Mouse (Mus musculus): Measurements from ENCODE around the gene Wasf3.

- TF ChIP-seq CTCF (IDR thresholded peaks at IDR 0.05; ENCODE audit: low read depth, low read length) = no peak
- no peak for TF ChIP-seq POLR2A (IDR thresholded peaks at IDR 0.05; ENCODE audit: insufficient read depth, low read length)
- no peak for TF ChIP-seq EP300 (IDR thresholded peaks at IDR 0.05; ENCODE audit: insufficient read depth, low read depth, low read length)
Observed at GRCm38 (mm10) chr5:146350784-146351183, 34.0 kb upstream of the Wasf3 start.
